Mouse (Mus musculus): Measurements from ENCODE around the gene Pold2. TPM values are rescaled to one million over a fixed set of nuclear protein-coding genes. Genes with fewer than 3 reads are reported as not detected.

The Pold2 gene
- polyA plus RNA-seq, 1 experiment from 2014 or later, result 105 TPM

- no peaks in the 10 kb centered on the region for H3K9me3 ChIP-seq (replicated peaks)
- H3K27ac ChIP-seq, result peak within 1 kb of the TSS; percentile 79
- peak within 1 kb of the TSS; percentile 81 for H3K9ac ChIP-seq
- H3K4me2 ChIP-seq, result peak within 1 kb of the TSS; percentile 97
- no peaks in the 10 kb centered on the region for H3K27me3 ChIP-seq (replicated peaks)
- H3K36me3 ChIP-seq, result peaks cover 26% of the 10 kb centered on the region
- peak within 1 kb of the TSS; percentile 77 for H3K4me3 ChIP-seq
- WGBS (ENCODE audit: insufficient replicate concordance), result under 1% methylated on average over 63 of the region's 63 CpGs
- peaks cover 13% of the 10 kb centered on the region for H3K4me1 ChIP-seq
- ATAC-seq, result peak; percentile 97
These were observed 40.5 kb downstream of the Pold2 start, which contains the start of gene Polm for GRCm38 (mm10) chr11:5837251-5838246. Gene Polm, minus strand, starts transcription at chr11:5838016.

- WGBS (ENCODE audit: insufficient replicate concordance), result 84% methylated on average over 1 of the region's 1 CpGs
- Histone ChIP-seq H3K4me2 (no peak overlapping the region), H3K27ac (no peak overlapping the region), H3K4me3 (no peak overlapping the region), H3K9me3 (replicated peaks) (no peaks in the 10 kb centered on the region), H3K36me3 (peaks cover 31% of the 10 kb centered on the region), H3K27me3 (replicated peaks) (no peaks in the 10 kb centered on the region), H3K4me1 (peaks cover 13% of the 10 kb centered on the region), H3K9ac (no peak overlapping the region)
- ATAC-seq, result no peak
These were observed 42.0 kb downstream of the Pold2 start for GRCm38 (mm10) chr11:5836126-5836525.

- Histone ChIP-seq H3K4me1 (peaks cover 13% of the 10 kb centered on the region), H3K36me3 (peaks cover 37% of the 10 kb centered on the region), H3K9me3 (replicated peaks) (no peaks in the 10 kb centered on the region), H3K27ac (no peak overlapping the region), H3K27me3 (replicated peaks) (no peaks in the 10 kb centered on the region), H3K4me2 (no peak overlapping the region), H3K9ac (no peak overlapping the region), H3K4me3 (no peak overlapping the region)
- ATAC-seq, result no peak
- WGBS (ENCODE audit: insufficient replicate concordance), result 70% methylated on average over 7 of the region's 7 CpGs
These were observed 43.0 kb downstream of the Pold2 start for GRCm38 (mm10) chr11:5835057-5835456.

GRCm38 (mm10) chr11:5834506-5834905 lies 43.6 kb downstream of the Pold2 start:
- no peak overlapping the region for H3K27ac ChIP-seq
- H3K4me3 ChIP-seq, result no peak overlapping the region
- H3K36me3 ChIP-seq, result peaks cover 42% of the 10 kb centered on the region
- no peaks in the 10 kb centered on the region for H3K9me3 ChIP-seq (replicated peaks)
- no peak overlapping the region for H3K9ac ChIP-seq
- H3K4me1 ChIP-seq, result peaks cover 17% of the 10 kb centered on the region
- no peak overlapping the region for H3K4me2 ChIP-seq
- H3K27me3 ChIP-seq (replicated peaks), result no peaks in the 10 kb centered on the region
- WGBS (ENCODE audit: insufficient replicate concordance), result 78% methylated on average over 9 of the region's 9 CpGs
- no peak for ATAC-seq

GRCm38 (mm10) chr11:5829327-5829726 lies 48.8 kb downstream of the Pold2 start:
- no peaks in the 10 kb centered on the region for H3K27me3 ChIP-seq (replicated peaks)
- no peaks in the 10 kb centered on the region for H3K9me3 ChIP-seq (replicated peaks)
- H3K4me3 ChIP-seq, result no peak overlapping the region
- H3K36me3 ChIP-seq, result peaks cover 53% of the 10 kb centered on the region
- H3K4me2 ChIP-seq, result no peak overlapping the region
- H3K9ac ChIP-seq, result no peak overlapping the region
- ATAC-seq, result no peak
- 79% methylated on average over 12 of the region's 12 CpGs for WGBS (ENCODE audit: insufficient replicate concordance)
- H3K27ac ChIP-seq, result no peak overlapping the region
- peaks cover 10% of the 10 kb centered on the region for H3K4me1 ChIP-seq

GRCm38 (mm10) chr11:5828509-5829191 lies 49.4 kb downstream of the Pold2 start:
- Histone ChIP-seq H3K4me1 (peaks cover 10% of the 10 kb centered on the region), H3K36me3 (peaks cover 47% of the 10 kb centered on the region), H3K4me3 (no peak overlapping the region), H3K27ac (no peak overlapping the region), H3K4me2 (no peak overlapping the region), H3K9me3 (replicated peaks) (no peaks in the 10 kb centered on the region), H3K9ac (no peak overlapping the region), H3K27me3 (replicated peaks) (no peaks in the 10 kb centered on the region)
- no peak for ATAC-seq
- 79% methylated on average over 11 of the region's 11 CpGs for WGBS (ENCODE audit: insufficient replicate concordance)

- no peaks in the 10 kb centered on the region for H3K9me3 ChIP-seq (replicated peaks)
- H3K4me3 ChIP-seq, result no peak overlapping the region
- H3K36me3 ChIP-seq, result peaks cover 39% of the 10 kb centered on the region
- H3K9ac ChIP-seq, result no peak overlapping the region
- H3K27ac ChIP-seq, result no peak overlapping the region
- H3K4me1 ChIP-seq, result peaks cover 10% of the 10 kb centered on the region
- 71% methylated on average over 5 of the region's 5 CpGs for WGBS (ENCODE audit: insufficient replicate concordance)
- H3K4me2 ChIP-seq, result no peak overlapping the region
- no peak for ATAC-seq
- no peaks in the 10 kb centered on the region for H3K27me3 ChIP-seq (replicated peaks)
These were observed 50.2 kb downstream of the Pold2 start for GRCm38 (mm10) chr11:5827931-5828330.

- no peaks in the 10 kb centered on the region for H3K27me3 ChIP-seq (replicated peaks)
- H3K4me3 ChIP-seq, result no peak overlapping the region
- no peak for ATAC-seq
- no peak overlapping the region for H3K4me2 ChIP-seq
- H3K36me3 ChIP-seq, result peaks cover 26% of the 10 kb centered on the region
- no peak overlapping the region for H3K27ac ChIP-seq
- no peaks in the 10 kb centered on the region for H3K9me3 ChIP-seq (replicated peaks)
- H3K9ac ChIP-seq, result no peak overlapping the region
- peaks cover 10% of the 10 kb centered on the region for H3K4me1 ChIP-seq
These were observed 52.7 kb downstream of the Pold2 start for GRCm38 (mm10) chr11:5825432-5825831.

Other genes starting within 250 kb of the Pold2 start
- gene Mrps24, start 162.6 kb downstream of the Pold2 start, polyA plus RNA-seq (2016; fragmentation: Nextera tagmentation; extraction: Ambion mirVana), result 143 and 149 TPM in 2 replicates
- gene Urgcp, start 115.9 kb downstream of the Pold2 start, polyA plus RNA-seq (2016; fragmentation: Nextera tagmentation; extraction: Ambion mirVana), result 13.4 and 14.6 TPM in 2 replicates
- gene Dbnl, start 89.8 kb downstream of the Pold2 start, polyA plus RNA-seq (2016; fragmentation: Nextera tagmentation; extraction: Ambion mirVana), result 71.6 and 72.0 TPM in 2 replicates
- 1.7 TPM in 2 replicates for gene Pgam2, start 74.6 kb downstream of the Pold2 start, polyA plus RNA-seq (2016; fragmentation: Nextera tagmentation; extraction: Ambion mirVana)
- 2.8 and 2.9 TPM in 2 replicates for gene Polm, start 40.3 kb downstream of the Pold2 start, polyA plus RNA-seq (2016; fragmentation: Nextera tagmentation; extraction: Ambion mirVana)
- 8.5 and 9.6 TPM in 2 replicates for gene Aebp1, start 16.3 kb downstream of the Pold2 start, polyA plus RNA-seq (2016; fragmentation: Nextera tagmentation; extraction: Ambion mirVana)
- gene Myl7, start 20.5 kb upstream of the Pold2 start, polyA plus RNA-seq (2016; fragmentation: Nextera tagmentation; extraction: Ambion mirVana), result 21.8 and 22.5 TPM in 2 replicates
- 0.31 and 0.37 TPM in 2 replicates for gene Gck, start 71.8 kb upstream of the Pold2 start, polyA plus RNA-seq (2016; fragmentation: Nextera tagmentation; extraction: Ambion mirVana)
- 25.2 and 25.7 TPM in 2 replicates for gene Ykt6, start 77.4 kb upstream of the Pold2 start, polyA plus RNA-seq (2016; fragmentation: Nextera tagmentation; extraction: Ambion mirVana)
- gene Camk2b, start 188.1 kb upstream of the Pold2 start, polyA plus RNA-seq (2016; fragmentation: Nextera tagmentation; extraction: Ambion mirVana), result 0.19 and 0.43 TPM in 2 replicates